Mouse (Mus musculus) urinary bladder, adult 2 months (tissue): ENCODE measurements around the gene Gm2001. TPM values are rescaled to one million over a fixed set of nuclear protein-coding genes. Genes with fewer than 3 reads are reported as not detected.
"Not testable (repeated sequence)": the region's sequence is repeated elsewhere in the genome, so short reads cannot be mapped to it uniquely, and the experiment has no call there.

ENCODE experiments used
- DNase-seq: peaks from one replicate; pipeline ENCODE4 v3.0.0; 2022; ENCODE audit warnings: low spot score
- polyA plus RNA-seq: library from polyadenylated mRNA; depleted of rRNA; stranded (reverse); fragments of >200 nt; gene quantifications from 2 replicates; pipeline ENCODE4 v1.2.3, GENCODE M21; 2012; rRNA removed

The Gm2001 gene
- polyA plus RNA-seq, result not detected in 2 replicates

- not testable (repeated sequence) for DNase-seq
These were observed at the start of gene Gm2001 for GRCm38 (mm10) chr12:87842239-87842638. Gene Gm2001, minus strand, starts transcription at chr12:87842339.

GRCm38 (mm10) chr12:87873772-87874171 lies 31.6 kb upstream of the Gm2001 start, which contains the start of gene Gm2016:
Gene Gm2016, plus strand, starts transcription at chr12:87874072.
- DNase-seq, result not testable (repeated sequence)

DNA sequence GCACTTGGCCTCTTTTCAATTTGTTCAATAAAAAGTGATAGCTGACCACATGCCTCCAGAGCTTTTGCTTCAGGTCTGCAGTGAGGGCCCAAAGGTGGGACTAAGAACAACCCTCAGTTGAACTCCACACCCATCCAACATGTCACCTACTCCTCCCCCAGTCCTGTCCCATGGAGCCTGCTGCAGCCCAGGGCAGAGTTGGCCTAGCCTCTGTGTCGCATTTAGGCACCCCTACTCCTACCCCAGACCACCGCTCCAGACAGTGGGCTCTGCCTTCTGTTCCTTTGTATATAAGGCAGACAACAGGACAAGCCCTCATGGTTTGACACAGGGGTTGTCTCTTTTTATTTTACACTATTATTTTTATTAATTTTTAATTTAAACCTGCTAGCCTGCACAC lies 21.9 kb upstream of the Gm2001 start:
- DNase-seq, result not testable (repeated sequence)

GRCm38 (mm10) chr12:87863638-87864037 lies 21.5 kb upstream of the Gm2001 start:
- DNase-seq, result not testable (repeated sequence)

- peak; percentile 29 for DNase-seq
These were observed 19.9 kb upstream of the Gm2001 start for GRCm38 (mm10) chr12:87861740-87862692.

- not testable (repeated sequence) for DNase-seq
These were observed 13.9 kb upstream of the Gm2001 start for GRCm38 (mm10) chr12:87856067-87856466.

GRCm38 (mm10) chr12:87850657-87851056 lies 8.5 kb upstream of the Gm2001 start:
- DNase-seq, result not testable (repeated sequence)

DNA sequence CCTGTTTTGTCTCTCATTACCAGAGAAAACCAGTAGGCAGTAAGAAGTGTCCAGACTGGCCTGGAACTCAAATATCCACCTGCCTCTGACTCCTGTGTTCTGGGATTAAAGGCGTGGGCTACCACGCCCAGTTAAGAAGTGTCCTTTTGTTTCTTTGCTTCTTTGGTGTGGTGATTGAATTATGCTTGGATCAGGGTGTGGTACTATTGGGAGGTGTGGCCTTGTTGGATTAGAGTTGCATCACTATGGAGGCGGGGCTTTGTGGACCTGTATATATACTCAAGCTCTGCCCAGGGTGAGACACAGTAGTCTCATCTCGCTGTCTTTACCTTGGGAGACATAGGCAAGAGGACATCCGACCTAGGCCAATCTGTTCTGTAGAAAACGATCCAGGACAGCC lies 25.9 kb downstream of the Gm2001 start, which contains the start of gene BB287469:
TSS of gene BB287469 (plus strand) at position 301 of the 400 bp plus-strand sequence.
- DNase-seq, result not testable (repeated sequence)

GRCm38 (mm10) chr12:87797971-87798370 lies 44.2 kb downstream of the Gm2001 start:
- not testable (repeated sequence) for DNase-seq

DNA sequence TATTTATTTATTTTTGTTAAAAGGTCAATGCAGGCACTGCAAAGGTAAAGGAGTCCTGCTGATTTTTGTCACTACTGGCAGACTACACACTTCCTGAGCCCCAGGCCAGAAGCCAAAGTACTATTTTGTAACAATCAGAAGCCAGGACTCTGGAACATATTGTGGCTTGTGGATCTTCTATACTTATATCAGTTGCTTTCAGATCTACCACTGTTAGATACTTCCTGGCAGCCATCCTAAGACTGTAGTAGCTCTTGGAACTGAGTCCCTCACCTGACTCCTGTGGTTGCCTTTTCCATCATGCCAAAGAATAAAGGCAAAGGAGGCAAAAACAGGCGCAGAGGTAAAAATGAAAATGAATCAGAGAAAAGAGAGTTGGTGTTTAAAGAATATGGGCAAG lies 46.9 kb downstream of the Gm2001 start, which contains the start of gene Gm21936:
TSS of gene Gm21936 (plus strand) at position 301 of the 400 bp plus-strand sequence.
- not testable (repeated sequence) for DNase-seq

Other genes starting within 250 kb of the Gm2001 start
- not detected in 2 replicates for gene Oog1, start 239.7 kb downstream of the Gm2001 start, polyA plus RNA-seq
- not detected in 2 replicates for gene Gm4027, start 223.5 kb downstream of the Gm2001 start, polyA plus RNA-seq
- not detected in 2 replicates for gene Gm16381, start 197.7 kb downstream of the Gm2001 start, polyA plus RNA-seq
- gene Gm21319, start 66.6 kb downstream of the Gm2001 start, polyA plus RNA-seq, result not detected in 2 replicates
- gene Gm21936, start 46.8 kb downstream of the Gm2001 start, polyA plus RNA-seq, result not detected in 2 replicates
- gene BB287469, start 25.8 kb downstream of the Gm2001 start, polyA plus RNA-seq, result not detected in 2 replicates
- not detected in 2 replicates for gene Gm2016, start 31.7 kb upstream of the Gm2001 start, polyA plus RNA-seq
- not detected in 2 replicates for gene Gm2022, start 53.0 kb upstream of the Gm2001 start, polyA plus RNA-seq
- not detected in 2 replicates for gene Gm2035, start 77.5 kb upstream of the Gm2001 start, polyA plus RNA-seq
- not detected in 2 replicates for gene Gm2042, start 111.7 kb upstream of the Gm2001 start, polyA plus RNA-seq
- gene Gm2075, start 169.5 kb upstream of the Gm2001 start, polyA plus RNA-seq, result not detected in 2 replicates
- gene Gm6803, start 176.4 kb upstream of the Gm2001 start, polyA plus RNA-seq, result not detected in 2 replicates
- not detected in 2 replicates for gene Gm2056, start 184.7 kb upstream of the Gm2001 start, polyA plus RNA-seq
- not detected in 2 replicates for gene Gm16368, start 241.4 kb upstream of the Gm2001 start, polyA plus RNA-seq